Mouse (Mus musculus) skeletal muscle tissue, adult 2 months (tissue): ENCODE results near the gene Vmn1r78.
"Not testable (repeated sequence)": the region's sequence is repeated elsewhere in the genome, so short reads cannot be mapped to it uniquely, and the experiment has no call there.

Source experiments
- DNase-seq: peaks from one replicate; pipeline ENCODE4 v3.0.0-alpha.2; 2012; ENCODE audit warnings: low read depth, low spot score

The Vmn1r78 gene

DNA sequence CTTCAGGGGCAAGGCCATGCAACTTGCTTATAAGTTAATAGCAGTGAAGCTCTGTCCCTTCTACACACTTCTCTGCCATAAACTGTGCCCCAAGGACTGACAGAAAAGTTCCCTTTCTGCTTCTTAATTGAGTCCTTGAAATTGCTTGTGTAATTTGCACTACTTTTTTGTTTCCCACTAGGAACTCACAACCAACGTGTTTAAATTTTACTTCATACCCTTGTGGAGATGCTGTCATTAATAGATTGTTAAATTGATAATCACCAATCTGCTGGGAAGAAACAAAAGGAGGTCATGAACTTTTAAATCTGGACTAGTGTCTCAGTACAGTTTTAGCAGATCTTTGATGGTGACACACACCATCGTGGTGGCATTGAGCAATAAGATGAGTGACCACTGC is at the start of gene Vmn1r78:
Gene Vmn1r78 (plus strand): TSS at position 301 of the 400 bp plus-strand sequence.
- DNase-seq, result no peak

- DNase-seq, result not testable (repeated sequence)
These were observed 6.4 kb downstream of the Vmn1r78 start for GRCm38 (mm10) chr7:12156463-12156862.

- DNase-seq, result not testable (repeated sequence)
These were observed 20.9 kb downstream of the Vmn1r78 start, which contains the start of gene Vmn1r79 for GRCm38 (mm10) chr7:12170979-12171378. Gene Vmn1r79 (plus strand): TSS chr7:12171279.

GRCm38 (mm10) chr7:12172926-12173325 is 22.9 kb downstream of the Vmn1r78 start:
- DNase-seq, result not testable (repeated sequence)

GRCm38 (mm10) chr7:12188986-12189385 is 38.9 kb downstream of the Vmn1r78 start, which contains the start of gene Vmn1r80:
Gene Vmn1r80 (plus strand): TSS chr7:12189286.
- no peak for DNase-seq

- DNase-seq, result no peak
These were observed 54.1 kb downstream of the Vmn1r78 start for GRCm38 (mm10) chr7:12204141-12204540.
